Mouse (Mus musculus) forebrain, postnatal 0 days (tissue): Measurements from ENCODE around the gene Grm7. TPM values are rescaled to one million over a fixed set of nuclear protein-coding genes. Genes with fewer than 3 reads are reported as not detected.

ENCODE experiments used
- ATAC-seq: fragments of 200-750 bp; cut with Nextera tagmentation; 2 replicates; pipeline ENCODE4 v1.8.0; 2017; ENCODE audit warnings: mild to moderate bottlenecking, moderate library complexity
- DNase-seq: peaks from one replicate; pipeline ENCODE4 v3.0.0-alpha.2; 2015
- H3K27ac ChIP-seq: fragments of 300-500 bp; sonication (generic); 2 replicates; pipeline ENCODE4 v1.5.1; 2014; ENCODE audit warnings: low read depth, mild to moderate bottlenecking, antibody characterized with exemption, low read length, moderate library complexity, mixed read lengths
- H3K27me3 ChIP-seq: fragments of 300-500 bp; sonication (generic); 2 replicates; pipeline ENCODE4 v1.6.1; 2014; ENCODE audit warnings: mild to moderate bottlenecking, low read length, mixed read lengths; ENCODE audit not compliant: insufficient read depth
- H3K36me3 ChIP-seq: fragments of 300-500 bp; sonication (generic); 2 replicates; pipeline ENCODE4 v1.6.1; 2014; ENCODE audit warnings: mild to moderate bottlenecking, moderate library complexity; ENCODE audit not compliant: insufficient read depth
- H3K4me1 ChIP-seq: fragments of 300-500 bp; sonication (generic); 2 replicates; pipeline ENCODE4 v1.6.1; 2014; ENCODE audit warnings: antibody characterized with exemption; ENCODE audit not compliant: insufficient read depth
- H3K4me2 ChIP-seq: fragments of 300-500 bp; sonication (generic); 2 replicates; pipeline ENCODE4 v1.6.1; 2014; ENCODE audit warnings: low read depth, mild to moderate bottlenecking, moderate library complexity
- H3K4me3 ChIP-seq: fragments of 300-500 bp; sonication (generic); 2 replicates; pipeline ENCODE4 v1.5.1; 2014; ENCODE audit warnings: low read depth, low read length, mixed read lengths
- H3K9ac ChIP-seq: fragments of 300-500 bp; sonication (generic); 2 replicates; pipeline ENCODE4 v1.6.1; 2014; ENCODE audit warnings: mild to moderate bottlenecking
- H3K9me3 ChIP-seq: fragments of 300-500 bp; sonication (generic); 2 replicates; pipeline ENCODE4 v1.6.1; 2016; ENCODE audit warnings: low read length
- CTCF ChIP-seq: sonication (generic); IDR thresholded peaks from 2 replicates; pipeline ENCODE4 v1.5.1; 2016; ENCODE audit warnings: antibody characterized with exemption, control low read depth, low read depth
- WGBS: fragments of 180-500 bp; shearing (Covaris S2); extraction: QIAGEN DNeasy Blood & Tissue Kit; methylation state at CpG from one replicate; pipeline ENCODE4 v1.1.7; 2014; 5-methylcytosine and 5-hydroxymethylcytosine counted together
- polyA plus RNA-seq: library from polyadenylated mRNA; unstranded; fragments of >200 nt; fragmentation: Nextera tagmentation; extraction: Ambion mirVana; gene quantifications from 2 replicates; pipeline ENCODE4 v1.2.1, GENCODE M21; 2015
- total RNA-seq: library from RNA; depleted of rRNA; stranded (reverse); fragments of >200 nt; gene quantifications from 2 replicates; pipeline ENCODE4 v1.2.3, GENCODE M21; 2014

The Grm7 gene
- total and polyA plus RNA-seq, 2 experiments from 2014 or later = 20.7 to 40.7 TPM

GRCm38 (mm10) chr6:110818236-110818635, 172.9 kb downstream of the Grm7 start:
- Histone ChIP-seq H3K27me3 (no peaks in the 10 kb centered on the region), H3K27ac (no peak overlapping the region), H3K4me3 (no peak overlapping the region), H3K4me2 (no peak overlapping the region), H3K9me3 (no peaks in the 10 kb centered on the region), H3K36me3 (no peaks in the 10 kb centered on the region), H3K9ac (no peak overlapping the region), H3K4me1 (no peaks in the 10 kb centered on the region)
- WGBS = 65% methylated on average over 2 of the region's 2 CpGs
- DNase-seq (peak; percentile 42), ATAC-seq (peak; percentile 42)
- no peak for TF ChIP-seq CTCF

GRCm38 (mm10) chr6:110868311-110868710, 222.9 kb downstream of the Grm7 start:
- ATAC-seq (no peak), DNase-seq (no peak)
- Histone ChIP-seq H3K27me3 (no peaks in the 10 kb centered on the region), H3K27ac (no peak overlapping the region), H3K36me3 (no peaks in the 10 kb centered on the region), H3K9ac (no peak overlapping the region), H3K4me1 (no peaks in the 10 kb centered on the region), H3K4me3 (no peak overlapping the region), H3K4me2 (no peak overlapping the region), H3K9me3 (no peaks in the 10 kb centered on the region)
- no peak for TF ChIP-seq CTCF

DNA sequence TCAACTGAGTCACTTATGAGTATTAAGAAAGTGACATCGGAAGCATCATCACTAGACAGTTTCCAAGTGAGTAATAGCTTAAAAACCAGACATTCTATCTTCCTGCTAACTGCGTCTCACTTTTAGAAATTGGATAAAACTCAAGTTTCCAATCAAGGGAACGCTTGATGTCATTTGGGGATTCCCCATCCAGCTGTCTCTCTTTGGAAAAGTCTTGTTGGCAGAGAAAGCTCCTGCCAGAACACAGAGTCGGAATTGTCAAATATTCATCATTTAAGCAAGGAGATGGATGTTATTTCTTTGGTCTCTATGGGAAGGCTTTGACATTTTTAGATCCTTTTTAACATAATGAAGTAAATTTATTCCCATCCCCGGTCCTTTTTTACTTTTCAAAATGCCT, 336.6 kb downstream of the Grm7 start:
- ATAC-seq (peak; percentile 64; the same call in 1 of the 2 replicates), DNase-seq (peak; percentile 74)
- H3K9me3 ChIP-seq = no peaks in the 10 kb centered on the region
- no peak overlapping the region for H3K4me2 ChIP-seq
- H3K36me3 ChIP-seq = no peaks in the 10 kb centered on the region
- H3K4me1 ChIP-seq = no peaks in the 10 kb centered on the region
- no peak for TF ChIP-seq CTCF
- 60% methylated on average over 5 of the region's 5 CpGs for WGBS
- no peaks in the 10 kb centered on the region for H3K27me3 ChIP-seq
- no peak overlapping the region for H3K4me3 ChIP-seq
- H3K9ac ChIP-seq = no peak overlapping the region
- no peak overlapping the region for H3K27ac ChIP-seq

DNA sequence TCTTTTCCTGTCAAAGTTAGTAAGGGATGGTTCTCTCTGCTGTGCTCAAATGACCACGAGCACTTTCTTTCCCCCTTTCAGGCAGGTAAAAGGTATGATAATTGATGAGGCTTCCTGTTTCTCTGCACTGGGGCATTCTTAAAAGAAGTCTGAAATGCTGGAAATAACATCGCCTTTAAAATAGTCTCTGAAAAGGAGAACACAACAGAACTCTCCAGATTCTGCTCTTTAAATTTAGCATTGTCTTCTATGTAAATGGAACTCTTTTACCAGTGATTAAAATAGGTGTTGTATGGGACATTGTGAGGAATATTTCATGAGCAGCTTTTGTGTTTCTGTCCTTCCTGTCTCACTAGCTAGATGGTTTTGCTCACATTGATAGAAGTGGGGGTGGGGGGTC, 393.7 kb downstream of the Grm7 start:
- Histone ChIP-seq H3K27ac (no peak overlapping the region), H3K4me3 (no peak overlapping the region), H3K27me3 (no peaks in the 10 kb centered on the region), H3K9me3 (no peaks in the 10 kb centered on the region), H3K9ac (no peak overlapping the region), H3K4me2 (no peak overlapping the region), H3K4me1 (no peaks in the 10 kb centered on the region), H3K36me3 (no peaks in the 10 kb centered on the region)
- TF ChIP-seq CTCF = no peak
- WGBS = 72% methylated on average over 2 of the region's 2 CpGs
- ATAC-seq (no peak), DNase-seq (no peak)

DNA sequence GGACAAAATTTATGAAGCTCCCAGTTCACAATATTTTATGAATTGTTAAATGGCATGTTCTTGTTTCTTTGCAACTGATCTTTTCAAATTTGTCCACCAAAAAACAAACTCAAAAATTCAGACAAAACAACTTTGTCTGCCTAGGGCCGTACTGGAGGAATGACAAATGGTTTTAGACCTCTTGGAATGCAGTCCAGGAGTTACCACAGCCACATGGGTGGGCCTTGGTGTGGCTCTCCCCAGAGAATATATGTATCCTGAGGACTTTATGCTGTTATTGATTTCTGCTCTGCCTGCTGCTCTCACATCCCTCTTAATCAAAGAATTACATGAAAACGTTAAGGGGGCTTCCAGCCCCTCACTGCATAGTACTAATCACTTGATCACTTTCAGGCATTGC, 400.5 kb downstream of the Grm7 start:
- DNase-seq (no peak), ATAC-seq (no peak)
- Histone ChIP-seq H3K4me3 (no peak overlapping the region), H3K4me2 (no peak overlapping the region), H3K9me3 (no peaks in the 10 kb centered on the region), H3K27ac (no peak overlapping the region), H3K36me3 (no peaks in the 10 kb centered on the region), H3K27me3 (no peaks in the 10 kb centered on the region), H3K4me1 (no peaks in the 10 kb centered on the region), H3K9ac (no peak overlapping the region)
- WGBS = 65% methylated on average over 2 of the region's 2 CpGs
- TF ChIP-seq CTCF = no peak

GRCm38 (mm10) chr6:111049247-111049646, 403.9 kb downstream of the Grm7 start:
- Histone ChIP-seq H3K27ac (no peak overlapping the region), H3K36me3 (no peaks in the 10 kb centered on the region), H3K9me3 (no peaks in the 10 kb centered on the region), H3K9ac (no peak overlapping the region), H3K4me3 (no peak overlapping the region), H3K4me1 (no peaks in the 10 kb centered on the region), H3K4me2 (no peak overlapping the region), H3K27me3 (no peaks in the 10 kb centered on the region)
- TF ChIP-seq CTCF = no peak
- DNase-seq = no peak
- ATAC-seq = no peak

DNA sequence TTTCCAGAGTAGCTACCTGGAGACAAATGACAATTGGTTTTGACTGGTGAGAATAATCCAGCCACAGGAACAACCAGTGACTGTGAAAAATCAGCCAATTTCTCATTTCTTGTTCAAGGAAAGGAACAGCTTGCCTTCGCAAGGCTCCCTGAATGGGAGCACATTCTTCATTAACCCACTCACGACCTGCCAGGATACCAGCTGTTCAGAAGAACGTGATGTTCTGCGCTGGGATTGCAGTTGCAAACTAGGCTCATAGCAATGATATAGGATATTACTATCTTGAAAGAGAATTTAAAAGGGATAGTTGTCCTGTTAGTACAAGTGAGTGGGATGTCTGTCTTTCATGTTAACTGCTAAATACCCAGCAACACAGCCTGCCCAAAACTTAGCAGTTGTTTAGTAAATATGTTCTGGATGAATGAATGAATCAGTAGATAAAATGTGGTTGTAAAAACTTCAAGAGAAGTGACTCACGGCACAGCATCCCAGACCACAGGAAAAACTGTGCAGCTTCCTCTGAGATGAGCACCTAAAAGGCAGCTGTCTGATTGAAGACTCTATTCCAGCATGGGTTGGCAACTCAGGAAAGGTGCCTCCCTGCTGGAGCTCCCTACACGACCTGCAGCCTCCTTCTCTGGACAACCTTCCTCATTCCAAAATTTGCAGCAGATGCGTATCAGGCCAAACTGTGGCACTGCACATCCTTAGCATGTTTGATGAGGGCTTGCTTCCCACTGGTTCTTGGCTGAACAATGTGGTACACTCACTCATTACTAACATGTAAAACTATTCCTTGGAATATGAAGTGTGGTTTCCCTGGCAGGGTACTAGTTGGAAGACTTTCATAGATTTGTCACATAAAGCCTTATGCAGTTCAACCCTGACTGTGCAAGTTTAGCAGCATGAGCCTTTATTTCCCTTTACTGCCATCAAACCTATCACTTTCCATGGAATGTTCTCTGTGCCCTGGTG, 408.9 kb downstream of the Grm7 start:
- ATAC-seq = peak; percentile 38; the same call in 1 of the 2 replicates
- no peak for TF ChIP-seq CTCF
- WGBS = 56% methylated on average over 7 of the region's 7 CpGs
- Histone ChIP-seq H3K4me1 (no peaks in the 10 kb centered on the region), H3K4me3 (no peak overlapping the region), H3K27me3 (no peaks in the 10 kb centered on the region), H3K4me2 (no peak overlapping the region), H3K36me3 (no peaks in the 10 kb centered on the region), H3K9ac (no peak overlapping the region), H3K27ac (no peak overlapping the region), H3K9me3 (no peaks in the 10 kb centered on the region)
- peak; percentile 20 for DNase-seq
